8 mouse cellular contexts compared by ENCODE assay signal in the genomic region with DNA sequence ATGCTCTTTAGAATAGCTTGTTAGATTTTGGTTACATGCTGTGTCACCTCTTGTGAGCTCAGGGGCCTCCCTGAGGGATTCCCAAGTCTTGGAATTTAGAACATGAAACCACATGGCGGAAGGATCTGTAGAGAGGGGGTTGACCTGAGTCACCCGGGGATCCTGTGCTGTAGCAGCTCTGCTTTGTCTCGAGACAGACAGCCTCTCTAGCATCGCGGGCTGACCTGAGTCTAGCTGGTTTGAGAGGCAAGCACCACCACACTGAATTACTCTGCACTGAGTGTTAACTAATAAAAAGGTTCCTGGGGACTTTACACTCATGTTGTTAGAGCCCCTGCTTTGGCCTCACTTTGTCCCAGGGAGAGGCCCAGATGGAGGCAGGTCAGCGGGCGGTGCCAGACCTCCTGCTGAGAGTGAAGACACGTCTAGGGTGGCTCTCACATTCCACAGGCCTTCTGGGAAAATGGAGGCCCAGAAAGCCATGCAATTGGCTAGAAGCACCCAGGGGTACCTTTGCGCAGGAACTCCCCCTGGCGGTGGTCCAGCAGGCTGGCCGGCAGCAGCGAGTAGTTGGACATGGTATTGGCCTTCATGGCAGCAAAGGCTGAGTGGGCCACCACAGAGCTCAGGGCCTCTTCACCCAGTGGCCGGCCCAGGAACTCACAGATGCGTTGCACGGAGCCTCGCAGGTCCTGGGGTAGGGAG. TPM values are rescaled to one million over a fixed set of nuclear protein-coding genes. Genes with fewer than 3 reads are reported as not detected.
DNase-seq lines count a peak whose midpoint lies in the region; ATAC-seq and TF ChIP-seq lines count a peak whose summit lies in the region.
"Had no signal": no experiment of that assay in that cellular context is flagged by ENCODE, and none has a peak within 500 bp of the region (broad histone marks: within the 10 kb centered on the region; RNA-seq: fewer than 3 reads in every experiment).

No protein-coding gene starts in this region.

- no peak overlapping the region for H3K9ac ChIP-seq in kidney, embryonic 15.5 days

- peak; percentile 68 for ATAC-seq in kidney, embryonic 15.5 days (replicated peaks; ENCODE audit: low FRiP score)

- H3K4me2 ChIP-seq in kidney, embryonic 15.5 days, result no peak overlapping the region

- no peak overlapping the region for H3K27ac ChIP-seq in testis, adult 2 months (ENCODE audit: control insufficient read depth, insufficient read depth, low read depth, low read length)
- peak overlapping the region; percentile 64 for H3K27ac ChIP-seq in kidney, embryonic 15.5 days

- H3K9me3 ChIP-seq in kidney, embryonic 15.5 days (replicated peaks), result no peaks in the 10 kb centered on the region

- H3K4me1 ChIP-seq in testis, adult 2 months (ENCODE audit: control insufficient read depth, insufficient read depth, low read length), result peaks cover 3% of the 10 kb centered on the region
- H3K4me1 ChIP-seq in kidney, embryonic 15.5 days, result peaks cover 11% of the 10 kb centered on the region

- H3K36me3 ChIP-seq in testis, adult 2 months (ENCODE audit: control insufficient read depth, insufficient read depth, low read length), result no peaks in the 10 kb centered on the region
- H3K36me3 ChIP-seq in kidney, embryonic 15.5 days, result peaks cover 34% of the 10 kb centered on the region

- no peak for DNase-seq in testis, postnatal 14 days (ENCODE audit: low spot score)
- peak; percentile 78 for DNase-seq in embryo, embryonic 9.5 days (ENCODE audit: extremely low spot score)
- peak; percentile 79 to 82 for DNase-seq in lung, postnatal 4 days
- DNase-seq in thymus, postnatal 0 days (ENCODE audit: low spot score), result peak; percentile 47
- no peak for DNase-seq in gastrocnemius, postnatal 36 days

- no peak for TF ChIP-seq POLR2A in testis, adult 2 months (IDR thresholded peaks at IDR 0.05; ENCODE audit: control insufficient read depth, low read depth, low read length)

- no peak overlapping the region for H3K4me3 ChIP-seq in testis, adult 2 months (ENCODE audit: control insufficient read depth, low read depth, low read length)
- no peak overlapping the region for H3K4me3 ChIP-seq in kidney, embryonic 15.5 days (replicated peaks)

- 18% methylated on average over 16 of the region's 16 CpGs for WGBS in kidney, embryonic 15.5 days

- peak; percentile 21; the same call in 1 of the 2 replicates for TF ChIP-seq CTCF in testis, adult 2 months (IDR thresholded peaks at IDR 0.05; ENCODE audit: control insufficient read depth, insufficient read depth, insufficient replicate concordance, low read depth, low read length)

- no peaks in the 10 kb centered on the region for H3K27me3 ChIP-seq in testis, adult 2 months (ENCODE audit: control insufficient read depth, insufficient read depth, low read length)
- H3K27me3 ChIP-seq in kidney, embryonic 15.5 days, result no peaks in the 10 kb centered on the region

- intact Hi-C loops in gastrocnemius, postnatal 36 days (cut with DNase I), result loop anchor here (5.0 kb wide), 1 partner anchor 206 kb away; no protein-coding TSS in a partner anchor

RNA-seq across cellular contexts. Expression of a gene that starts 5.3 kb away (rescaled TPM):
- polyA plus RNA-seq in testis, adult 2 months (2012; rRNA removed), result 589 and 614 TPM in 2 replicates
- polyA plus RNA-seq in kidney, embryonic 15.5 days (2015; fragmentation: Nextera tagmentation; extraction: Ambion mirVana), result not detected in 2 replicates
- polyA plus RNA-seq in thymus, postnatal 0 days (2015; fragmentation: Nextera tagmentation; extraction: Ambion mirVana), result not detected in 2 replicates
- total RNA-seq in gastrocnemius, postnatal 36 days (2021), result not detected
- total RNA-seq: heart, postnatal 10 days had no signal

RNA-seq across cellular contexts. Expression of a gene that starts 9.9 kb away (rescaled TPM):
- polyA plus RNA-seq in testis, adult 2 months (2012; rRNA removed), result 145 and 176 TPM in 2 replicates
- polyA plus RNA-seq in kidney, embryonic 15.5 days (2015; fragmentation: Nextera tagmentation; extraction: Ambion mirVana), result 1.4 and 2.5 TPM in 2 replicates
- polyA plus RNA-seq in thymus, postnatal 0 days (2015; fragmentation: Nextera tagmentation; extraction: Ambion mirVana), result 0.50 and 0.66 TPM in 2 replicates
- total RNA-seq in gastrocnemius, postnatal 36 days (2021), result under 1 TPM in 1 of 2 experiments, not detected in 1; 0.10 TPM

RNA-seq across cellular contexts. Expression of a gene that starts 13.1 kb away (rescaled TPM):
- 33.4 and 34.6 TPM in 2 replicates for polyA plus RNA-seq in testis, adult 2 months (2012; rRNA removed)
- polyA plus RNA-seq in kidney, embryonic 15.5 days (2015; fragmentation: Nextera tagmentation; extraction: Ambion mirVana), result 28.1 and 33.7 TPM in 2 replicates
- polyA plus RNA-seq in thymus, postnatal 0 days (2015; fragmentation: Nextera tagmentation; extraction: Ambion mirVana), result 19.8 and 21.8 TPM in 2 replicates
- total RNA-seq in gastrocnemius, postnatal 36 days (2021), result 10 to 100 TPM; 12.2 to 12.7 TPM

RNA-seq across cellular contexts. Expression of a gene that starts 15.6 kb away (rescaled TPM):
- polyA plus RNA-seq in testis, adult 2 months (2012; rRNA removed), result 517 and 652 TPM in 2 replicates
- 1,132 and 1,166 TPM in 2 replicates for polyA plus RNA-seq in kidney, embryonic 15.5 days (2015; fragmentation: Nextera tagmentation; extraction: Ambion mirVana)
- 1,315 and 1,426 TPM in 2 replicates for polyA plus RNA-seq in thymus, postnatal 0 days (2015; fragmentation: Nextera tagmentation; extraction: Ambion mirVana)
- total RNA-seq in gastrocnemius, postnatal 36 days (2021), result 100 to 1,000 TPM; 396 to 453 TPM

RNA-seq across cellular contexts. Expression of a gene that starts 26.0 kb away (rescaled TPM):
- polyA plus RNA-seq in testis, adult 2 months (2012; rRNA removed), result 11.2 and 12.9 TPM in 2 replicates
- 3.7 and 4.7 TPM in 2 replicates for polyA plus RNA-seq in kidney, embryonic 15.5 days (2015; fragmentation: Nextera tagmentation; extraction: Ambion mirVana)
- polyA plus RNA-seq in thymus, postnatal 0 days (2015; fragmentation: Nextera tagmentation; extraction: Ambion mirVana), result 10.6 and 13.4 TPM in 2 replicates
- total RNA-seq in gastrocnemius, postnatal 36 days (2021), result 100 to 1,000 TPM in 1 of 2 experiments, 10 to 100 TPM in 1; 52.8 to 118 TPM

Comparison
In these comparisons a context has a peak if more than half of its experiments do, and no peak if none do; other contexts are left out.
1. DNase-seq: peak in embryo, embryonic 9.5 days (single experiment), lung, postnatal 4 days (2 of 2) and thymus, postnatal 0 days (single experiment); none in testis, postnatal 14 days (single experiment) and gastrocnemius, postnatal 36 days (0 of 2).
2. RNA of a gene that starts 5.3 kb away (polyA plus RNA-seq): 589 to 614 TPM in testis, adult 2 months; not detected in kidney, embryonic 15.5 days and not detected in thymus, postnatal 0 days; every median in the first group is over 100 times any median in the second.
3. RNA of a gene that starts 9.9 kb away (polyA plus RNA-seq): 145 to 176 TPM in testis, adult 2 months; 1.4 to 2.5 TPM in kidney, embryonic 15.5 days and 0.50 to 0.66 TPM in thymus, postnatal 0 days; every median in the first group is over 10 times any median in the second.